Mouse (Mus musculus) stomach, postnatal 0 days (tissue): ENCODE data around the gene Tprkb. TPM values are rescaled to one million over a fixed set of nuclear protein-coding genes. Genes with fewer than 3 reads are reported as not detected.
"Not testable (repeated sequence)": the region's sequence is repeated elsewhere in the genome, so short reads cannot be mapped to it uniquely, and the experiment has no call there.

Source experiments
- ATAC-seq: fragments of 200-750 bp; cut with Nextera tagmentation; 2 replicates; pipeline ENCODE4 v1.8.0; 2017; ENCODE audit not compliant: low FRiP score, low TSS enrichment
- DNase-seq: peaks from one replicate; pipeline ENCODE4 v3.0.0-alpha.2; 2016; ENCODE audit warnings: low spot score
- H3K27ac ChIP-seq: fragments of 300-500 bp; sonication (generic); replicated peaks from 2 replicates; pipeline ENCODE4 v1.5.1; 2014; ENCODE audit warnings: mild to moderate bottlenecking, control low read depth
- H3K27me3 ChIP-seq: fragments of 300-500 bp; sonication (generic); 2 replicates; pipeline ENCODE4 v1.6.1; 2014; ENCODE audit warnings: low read length; ENCODE audit not compliant: control insufficient read depth, insufficient read depth
- H3K36me3 ChIP-seq: fragments of 300-500 bp; sonication (generic); 2 replicates; pipeline ENCODE4 v1.6.1; 2014; ENCODE audit warnings: low read length, mixed read lengths; ENCODE audit not compliant: control insufficient read depth, insufficient read depth
- H3K4me1 ChIP-seq: fragments of 300-500 bp; sonication (generic); replicated peaks from 2 replicates; pipeline ENCODE4 v1.6.1; 2014; ENCODE audit warnings: antibody characterized with exemption; ENCODE audit not compliant: control insufficient read depth, insufficient read depth
- H3K4me2 ChIP-seq: fragments of 300-500 bp; sonication (generic); replicated peaks from 2 replicates; pipeline ENCODE4 v1.6.1; 2014; ENCODE audit warnings: low read depth, mild to moderate bottlenecking, control low read depth, moderate library complexity
- H3K4me3 ChIP-seq: fragments of 300-500 bp; sonication (generic); 2 replicates; pipeline ENCODE4 v1.5.1; 2014; ENCODE audit warnings: low read depth, low read length, control low read depth
- H3K9ac ChIP-seq: fragments of 300-500 bp; sonication (generic); 2 replicates; pipeline ENCODE4 v1.6.1; 2014; ENCODE audit warnings: mild to moderate bottlenecking, low read length, control low read depth, mixed read lengths
- H3K9me3 ChIP-seq: fragments of 300-500 bp; sonication (generic); 2 replicates; pipeline ENCODE4 v1.6.1; 2016; ENCODE audit warnings: low read length; ENCODE audit not compliant: control insufficient read depth
- CTCF ChIP-seq: IDR thresholded peaks from 2 replicates; pipeline ENCODE4 v1.5.1; 2016; ENCODE audit warnings: antibody characterized with exemption, low read depth, mild to moderate bottlenecking, moderate library complexity
- EP300 ChIP-seq: optimal IDR thresholded peaks from 2 replicates; pipeline ENCODE3; 2016; ENCODE audit warnings: antibody characterized with exemption
- WGBS: fragments of 180-500 bp; shearing (Covaris S2); extraction: QIAGEN DNeasy Blood & Tissue Kit; methylation state at CpG from one replicate; pipeline ENCODE4 v1.1.7; 2014; 5-methylcytosine and 5-hydroxymethylcytosine counted together
- polyA plus RNA-seq: library from polyadenylated mRNA; unstranded; fragments of >200 nt; fragmentation: Nextera tagmentation; extraction: Ambion mirVana; gene quantifications from 2 replicates; pipeline ENCODE4 v1.2.1, GENCODE M21; 2015

Gene Tprkb
- 25.9 and 28.8 TPM in 2 replicates for polyA plus RNA-seq

- H3K4me3 ChIP-seq: no peak within 1 kb of the TSS
- DNase-seq (no peak), ATAC-seq (no peak)
- no peaks in the 10 kb centered on the region for H3K36me3 ChIP-seq
- H3K4me1 ChIP-seq: peaks cover 3% of the 10 kb centered on the region; the same call in 1 of the 2 replicates
- no peak for TF ChIP-seq EP300
- H3K27me3 ChIP-seq: no peaks in the 10 kb centered on the region
- no peak within 1 kb of the TSS for H3K9ac ChIP-seq
- H3K9me3 ChIP-seq: no peaks in the 10 kb centered on the region
- H3K4me2 ChIP-seq: no peak within 1 kb of the TSS
- no peak within 1 kb of the TSS for H3K27ac ChIP-seq
- WGBS: 77% methylated on average over 3 of the region's 3 CpGs
These were observed at the start of gene Tprkb for GRCm38 (mm10) chr6:85911587-85911986. Gene Tprkb, plus strand, starts transcription at chr6:85911865.

- H3K4me2 ChIP-seq: no peak overlapping the region
- H3K27ac ChIP-seq: no peak overlapping the region
- H3K36me3 ChIP-seq: no peaks in the 10 kb centered on the region
- TF ChIP-seq CTCF: no peak
- TF ChIP-seq EP300: no peak
- H3K4me3 ChIP-seq: no peak overlapping the region
- DNase-seq (no peak), ATAC-seq (no peak)
- WGBS: 53% methylated on average over 3 of the region's 3 CpGs
- no peaks in the 10 kb centered on the region for H3K9me3 ChIP-seq
- H3K9ac ChIP-seq: no peak overlapping the region
- H3K27me3 ChIP-seq: no peaks in the 10 kb centered on the region
- H3K4me1 ChIP-seq: no peaks in the 10 kb centered on the region
These were observed 49.1 kb upstream of the Tprkb start for GRCm38 (mm10) chr6:85862565-85862964.

- ATAC-seq (no peak), DNase-seq (no peak)
- 66% methylated on average over 2 of the region's 2 CpGs for WGBS
- Histone ChIP-seq H3K4me2 (no peak overlapping the region), H3K27me3 (no peaks in the 10 kb centered on the region), H3K36me3 (no peaks in the 10 kb centered on the region), H3K9me3 (no peaks in the 10 kb centered on the region), H3K4me1 (no peaks in the 10 kb centered on the region), H3K4me3 (no peak overlapping the region), H3K9ac (no peak overlapping the region), H3K27ac (no peak overlapping the region)
- TF ChIP-seq CTCF (no peak), EP300 (no peak)
These were observed 48.5 kb upstream of the Tprkb start for GRCm38 (mm10) chr6:85863136-85863535.

GRCm38 (mm10) chr6:85863840-85864239 is 47.8 kb upstream of the Tprkb start:
- no peak overlapping the region for H3K9ac ChIP-seq
- no peaks in the 10 kb centered on the region for H3K36me3 ChIP-seq
- WGBS: 84% methylated on average over 2 of the region's 2 CpGs

GRCm38 (mm10) chr6:85864900-85865639 is 46.6 kb upstream of the Tprkb start:
- H3K4me1 ChIP-seq, H3K9ac ChIP-seq, H3K27ac ChIP-seq, H3K27me3 ChIP-seq, DNase-seq, H3K36me3 ChIP-seq, H3K4me2 ChIP-seq, ATAC-seq, H3K4me3 ChIP-seq, H3K9me3 ChIP-seq: not testable (repeated sequence)
- 68% methylated on average over 6 of the region's 7 CpGs for WGBS

More at GRCm38 (mm10) chr6:85863840-85864239, 47.8 kb upstream of the Tprkb start:
- no peaks in the 10 kb centered on the region for H3K4me1 ChIP-seq
- no peak for ATAC-seq
- TF ChIP-seq CTCF: no peak
- no peak for TF ChIP-seq EP300
- DNase-seq: no peak
- no peak overlapping the region for H3K27ac ChIP-seq
- no peaks in the 10 kb centered on the region for H3K9me3 ChIP-seq
- no peak overlapping the region for H3K4me3 ChIP-seq
- no peaks in the 10 kb centered on the region for H3K27me3 ChIP-seq
- H3K4me2 ChIP-seq: no peak overlapping the region

GRCm38 (mm10) chr6:85866166-85866565 is 45.5 kb upstream of the Tprkb start:
- not testable (repeated sequence) for H3K4me3 ChIP-seq, H3K36me3 ChIP-seq, H3K9ac ChIP-seq, H3K27ac ChIP-seq, H3K27me3 ChIP-seq, H3K9me3 ChIP-seq, DNase-seq, H3K4me1 ChIP-seq, ATAC-seq, H3K4me2 ChIP-seq
- WGBS: 79% methylated on average over 3 of the region's 3 CpGs

GRCm38 (mm10) chr6:85866995-85867394 is 44.7 kb upstream of the Tprkb start:
- not testable (repeated sequence) for H3K36me3 ChIP-seq, DNase-seq, ATAC-seq, H3K27me3 ChIP-seq, H3K4me3 ChIP-seq, H3K4me2 ChIP-seq, H3K9me3 ChIP-seq, H3K27ac ChIP-seq, H3K9ac ChIP-seq, H3K4me1 ChIP-seq
- 64% methylated on average over 1 of the region's 1 CpGs for WGBS
